In genomic region chr11:109649975-109650701, GRCm38 (mm10) we compare ENCODE assay signal across 8 mouse cellular contexts. TPM values are rescaled to one million over a fixed set of nuclear protein-coding genes. Genes with fewer than 3 reads are reported as not detected.
DNase-seq lines count a peak whose midpoint lies in the region; ATAC-seq and TF ChIP-seq lines count a peak whose summit lies in the region.

No protein-coding gene starts in this region.

- no peak for TF ChIP-seq CTCF in stomach, postnatal 0 days (IDR thresholded peaks at IDR 0.05; ENCODE audit: low read depth)

- H3K4me3 ChIP-seq in brown adipose tissue, adult 24 weeks (ENCODE audit: insufficient read depth, low read depth, low read length) = peak overlapping the region; percentile 66
- peak overlapping the region; percentile 97 for H3K4me3 ChIP-seq in forebrain, embryonic 11.5 days (ENCODE audit: low read depth, low read length)
- peak overlapping the region; percentile 93 for H3K4me3 ChIP-seq in heart, embryonic 16.5 days (ENCODE audit: low read length)
- H3K4me3 ChIP-seq in liver, embryonic 15.5 days (replicated peaks) = peak overlapping the region; percentile 98
- H3K4me3 ChIP-seq in neural tube, embryonic 12.5 days = peak overlapping the region; percentile 99
- peak overlapping the region; percentile 81 for H3K4me3 ChIP-seq in stomach, postnatal 0 days (ENCODE audit: low read depth, low read length)

- WGBS in forebrain, embryonic 11.5 days = 1% methylated on average over 31 of the region's 31 CpGs
- 1% methylated on average over 31 of the region's 31 CpGs for WGBS in heart, embryonic 16.5 days
- 1% methylated on average over 31 of the region's 31 CpGs for WGBS in liver, embryonic 15.5 days (ENCODE audit: insufficient replicate concordance)
- 1% methylated on average over 31 of the region's 31 CpGs for WGBS in neural tube, embryonic 12.5 days
- 2% methylated on average over 30 of the region's 31 CpGs for WGBS in stomach, postnatal 0 days

- H3K9me3 ChIP-seq in forebrain, embryonic 11.5 days (ENCODE audit: control insufficient read depth, low read length) = no peaks in the 10 kb centered on the region
- no peaks in the 10 kb centered on the region for H3K9me3 ChIP-seq in heart, embryonic 16.5 days (replicated peaks; ENCODE audit: control insufficient read depth, low read length)
- H3K9me3 ChIP-seq in liver, embryonic 15.5 days (replicated peaks) = no peaks in the 10 kb centered on the region
- H3K9me3 ChIP-seq in neural tube, embryonic 12.5 days = no peaks in the 10 kb centered on the region
- H3K9me3 ChIP-seq in stomach, postnatal 0 days (ENCODE audit: control insufficient read depth, low read length) = no peaks in the 10 kb centered on the region

- H3K4me2 ChIP-seq in forebrain, embryonic 11.5 days (ENCODE audit: low read depth, low read length, severe bottlenecking) = peak overlapping the region; percentile 89
- peak overlapping the region; percentile 77 for H3K4me2 ChIP-seq in heart, embryonic 16.5 days (ENCODE audit: low read depth, low read length)
- peak overlapping the region; percentile 96 for H3K4me2 ChIP-seq in liver, embryonic 15.5 days
- peak overlapping the region; percentile 78 for H3K4me2 ChIP-seq in neural tube, embryonic 12.5 days (replicated peaks)
- H3K4me2 ChIP-seq in stomach, postnatal 0 days (replicated peaks; ENCODE audit: low read depth) = peak overlapping the region; percentile 94

- H3K27me3 ChIP-seq in forebrain, embryonic 11.5 days (ENCODE audit: control insufficient read depth, insufficient read depth, low read length) = no peaks in the 10 kb centered on the region
- H3K27me3 ChIP-seq in heart, embryonic 16.5 days (ENCODE audit: control insufficient read depth, insufficient read depth, low read length) = no peaks in the 10 kb centered on the region
- H3K27me3 ChIP-seq in liver, embryonic 15.5 days = peaks cover 26% of the 10 kb centered on the region
- H3K27me3 ChIP-seq in neural tube, embryonic 12.5 days (replicated peaks) = no peaks in the 10 kb centered on the region
- no peaks in the 10 kb centered on the region for H3K27me3 ChIP-seq in stomach, postnatal 0 days (ENCODE audit: control insufficient read depth, insufficient read depth, low read length)

- H3K27ac ChIP-seq in brown adipose tissue, adult 24 weeks (replicated peaks; ENCODE audit: low read depth, low read length) = peak overlapping the region; percentile 78
- H3K27ac ChIP-seq in forebrain, embryonic 11.5 days (ENCODE audit: low read depth, low read length) = peak overlapping the region; percentile 89
- H3K27ac ChIP-seq in heart, embryonic 16.5 days (ENCODE audit: low read length) = peak overlapping the region; percentile 96
- H3K27ac ChIP-seq in liver, embryonic 15.5 days (replicated peaks) = 0 out of 2 replicates have a peak overlapping the region, but pooled peaks have one; percentile 94
- peak overlapping the region; percentile 82 for H3K27ac ChIP-seq in neural tube, embryonic 12.5 days
- H3K27ac ChIP-seq in stomach, postnatal 0 days (replicated peaks) = peak overlapping the region; percentile 95

- ATAC-seq in forebrain, embryonic 11.5 days (replicated peaks; ENCODE audit: low FRiP score) = peak; percentile 80
- ATAC-seq in heart, embryonic 16.5 days (replicated peaks; ENCODE audit: extremely low read depth, insufficient read depth, low FRiP score) = peak; percentile 80
- peak; percentile 29 for ATAC-seq in liver, embryonic 15.5 days (ENCODE audit: insufficient read depth)
- ATAC-seq in neural tube, embryonic 12.5 days (ENCODE audit: low FRiP score, low read depth) = peak; percentile 86
- peak; percentile 75 for ATAC-seq in stomach, postnatal 0 days (ENCODE audit: low FRiP score, low TSS enrichment)

- no peak for TF ChIP-seq EP300 in stomach, postnatal 0 days (optimal IDR thresholded peaks at IDR 0.05)

- peak; percentile 81 for DNase-seq in CD4-positive, CD25-positive, alpha-beta regulatory T cell, adult 2 months (ENCODE audit: low read depth, low spot score)
- DNase-seq in forebrain, embryonic 11.5 days (ENCODE audit: low spot score) = peak; percentile 84
- DNase-seq in kidney, postnatal 36 days = peak; percentile 82
- peak; percentile 64 for DNase-seq in stomach, postnatal 0 days (ENCODE audit: low spot score)

- peaks cover 9% of the 10 kb centered on the region for H3K4me1 ChIP-seq in brown adipose tissue, adult 24 weeks (ENCODE audit: control insufficient read depth, insufficient read depth, insufficient read length, low read length)
- H3K4me1 ChIP-seq in forebrain, embryonic 11.5 days (replicated peaks; ENCODE audit: control insufficient read depth, insufficient read depth, low read length) = peaks cover 13% of the 10 kb centered on the region
- peaks cover 45% of the 10 kb centered on the region for H3K4me1 ChIP-seq in heart, embryonic 16.5 days (ENCODE audit: control insufficient read depth, insufficient read depth, low read length)
- H3K4me1 ChIP-seq in liver, embryonic 15.5 days (replicated peaks) = peaks cover 55% of the 10 kb centered on the region
- H3K4me1 ChIP-seq in neural tube, embryonic 12.5 days = peaks cover 30% of the 10 kb centered on the region
- H3K4me1 ChIP-seq in stomach, postnatal 0 days (replicated peaks; ENCODE audit: control insufficient read depth, insufficient read depth) = peaks cover 7% of the 10 kb centered on the region; the same call in 1 of the 2 replicates

- H3K9ac ChIP-seq in forebrain, embryonic 11.5 days (ENCODE audit: low read length) = peak overlapping the region; percentile 66
- peak overlapping the region; percentile 98 for H3K9ac ChIP-seq in heart, embryonic 16.5 days (ENCODE audit: low read length)
- H3K9ac ChIP-seq in liver, embryonic 15.5 days = peak overlapping the region; percentile 95
- peak overlapping the region; percentile 98 for H3K9ac ChIP-seq in neural tube, embryonic 12.5 days
- peak overlapping the region; percentile 92 for H3K9ac ChIP-seq in stomach, postnatal 0 days (ENCODE audit: low read length)

- peaks cover under 1% of the 10 kb centered on the region for H3K36me3 ChIP-seq in forebrain, embryonic 11.5 days (ENCODE audit: control insufficient read depth, insufficient read depth, low read length)
- H3K36me3 ChIP-seq in heart, embryonic 16.5 days (ENCODE audit: control insufficient read depth, insufficient read depth) = peaks cover 10% of the 10 kb centered on the region; the same call in 1 of the 2 replicates
- H3K36me3 ChIP-seq in liver, embryonic 15.5 days (replicated peaks) = peaks cover 21% of the 10 kb centered on the region
- peaks cover 15% of the 10 kb centered on the region for H3K36me3 ChIP-seq in neural tube, embryonic 12.5 days
- H3K36me3 ChIP-seq in stomach, postnatal 0 days (ENCODE audit: control insufficient read depth, insufficient read depth, low read length) = peaks cover 7% of the 10 kb centered on the region; the same call in 1 of the 2 replicates

RNA-seq across cellular contexts. Expression of gene Prkar1a, which starts 0.9 kb away (rescaled TPM):
- polyA plus RNA-seq in brown adipose tissue, adult 24 weeks (2012; ENCODE audit: insufficient read depth, insufficient read length, missing spikeins) = 98.4 and 102 TPM in 2 replicates
- polyA plus RNA-seq in forebrain, embryonic 11.5 days (2014; fragmentation: Nextera tagmentation; extraction: Ambion mirVana) = 362 and 367 TPM in 2 replicates
- 455 and 485 TPM in 2 replicates for polyA plus RNA-seq in heart, embryonic 16.5 days (2015; fragmentation: Nextera tagmentation; extraction: Ambion mirVana)
- 108 and 113 TPM in 2 replicates for polyA plus RNA-seq in liver, embryonic 15.5 days (2015; fragmentation: Nextera tagmentation; extraction: Ambion mirVana)
- 454 TPM in 2 replicates for polyA plus RNA-seq in neural tube, embryonic 12.5 days (2016; fragmentation: Nextera tagmentation; extraction: Ambion mirVana)
- 176 and 177 TPM in 2 replicates for polyA plus RNA-seq in stomach, postnatal 0 days (2015; fragmentation: Nextera tagmentation; extraction: Ambion mirVana)

RNA-seq across cellular contexts. Expression of gene Wipi1, which starts 38.4 kb away (rescaled TPM):
- 16.2 and 25.2 TPM in 2 replicates for polyA plus RNA-seq in brown adipose tissue, adult 24 weeks (2012; ENCODE audit: insufficient read depth, insufficient read length, missing spikeins)
- 11.1 and 14.7 TPM in 2 replicates for polyA plus RNA-seq in forebrain, embryonic 11.5 days (2014; fragmentation: Nextera tagmentation; extraction: Ambion mirVana)
- polyA plus RNA-seq in heart, embryonic 16.5 days (2015; fragmentation: Nextera tagmentation; extraction: Ambion mirVana) = 51.6 and 55.3 TPM in 2 replicates
- 24.2 and 25.9 TPM in 2 replicates for polyA plus RNA-seq in liver, embryonic 15.5 days (2015; fragmentation: Nextera tagmentation; extraction: Ambion mirVana)
- polyA plus RNA-seq in neural tube, embryonic 12.5 days (2016; fragmentation: Nextera tagmentation; extraction: Ambion mirVana) = 19.7 and 21.5 TPM in 2 replicates
- polyA plus RNA-seq in stomach, postnatal 0 days (2015; fragmentation: Nextera tagmentation; extraction: Ambion mirVana) = 35.3 and 40.5 TPM in 2 replicates

Comparison
In these comparisons a context has a peak if more than half of its experiments do, and no peak if none do; other contexts are left out.
1. Peak in every context shown above with its lines: DNase-seq, ATAC-seq, H3K4me3 ChIP-seq and H3K27ac ChIP-seq.
2. ATAC-seq: peak in every context shown above with its lines; median percentile 86 in neural tube, embryonic 12.5 days; 80 in forebrain, embryonic 11.5 days; 80 in heart, embryonic 16.5 days; 75 in stomach, postnatal 0 days; 29 in liver, embryonic 15.5 days.